Mouse (Mus musculus): ENCODE results near the gene Ypel2. TPM values are rescaled to one million over a fixed set of nuclear protein-coding genes. Genes with fewer than 3 reads are reported as not detected.

Ypel2 gene
- polyA plus RNA-seq, 1 experiment, result not detected

- no peak overlapping the region for H3K4me3 ChIP-seq (ENCODE audit: insufficient read depth, low read depth, low read length)
- H3K4me1 ChIP-seq (ENCODE audit: control insufficient read depth, insufficient read depth, low read length), result no peaks in the 10 kb centered on the region
- 67% methylated on average over 10 of the region's 10 CpGs for WGBS
- no peak overlapping the region for H3K27ac ChIP-seq (ENCODE audit: insufficient read depth, low read depth, low read length)
- TF ChIP-seq CTCF (IDR thresholded peaks at IDR 0.05; ENCODE audit: insufficient read depth, low read depth, low read length), result no peak
- TF ChIP-seq POLR2A (IDR thresholded peaks at IDR 0.05; ENCODE audit: insufficient read depth, low read depth, low read length), result no peak
Measured at GRCm38 (mm10) chr11:87002078-87002829, 8.7 kb upstream of the Ypel2 start.

- Histone ChIP-seq H3K4me1 (ENCODE audit: control insufficient read depth, insufficient read depth, low read length) (no peaks in the 10 kb centered on the region), H3K4me3 (ENCODE audit: insufficient read depth, low read depth, low read length) (no peak overlapping the region), H3K27ac (ENCODE audit: insufficient read depth, low read depth, low read length) (no peak overlapping the region)
- no peak for TF ChIP-seq CTCF (IDR thresholded peaks at IDR 0.05; ENCODE audit: insufficient read depth, low read depth, low read length)
- TF ChIP-seq POLR2A (IDR thresholded peaks at IDR 0.05; ENCODE audit: insufficient read depth, low read depth, low read length), result no peak
- 94% methylated on average over 8 of the region's 8 CpGs for WGBS
Measured at GRCm38 (mm10) chr11:87001217-87001616, 7.7 kb upstream of the Ypel2 start.

GRCm38 (mm10) chr11:86996266-86996665, 2.8 kb upstream of the Ypel2 start:
- no peak overlapping the region for H3K4me3 ChIP-seq (ENCODE audit: insufficient read depth, low read depth, low read length)
- H3K27ac ChIP-seq (ENCODE audit: insufficient read depth, low read depth, low read length), result no peak overlapping the region
- H3K4me1 ChIP-seq (ENCODE audit: control insufficient read depth, insufficient read depth, low read length), result peaks cover 6% of the 10 kb centered on the region
- 49% methylated on average over 2 of the region's 2 CpGs for WGBS
- TF ChIP-seq POLR2A (IDR thresholded peaks at IDR 0.05; ENCODE audit: insufficient read depth, low read depth, low read length), result no peak
- TF ChIP-seq CTCF (IDR thresholded peaks at IDR 0.05; ENCODE audit: insufficient read depth, low read depth, low read length), result no peak

GRCm38 (mm10) chr11:86995625-86996221, 2.2 kb upstream of the Ypel2 start:
- TF ChIP-seq POLR2A (IDR thresholded peaks at IDR 0.05; ENCODE audit: insufficient read depth, low read depth, low read length) (no peak), CTCF (IDR thresholded peaks at IDR 0.05; ENCODE audit: insufficient read depth, low read depth, low read length) (peak; percentile 72)
- peaks cover 8% of the 10 kb centered on the region for H3K4me1 ChIP-seq (ENCODE audit: control insufficient read depth, insufficient read depth, low read length)
- no peak overlapping the region for H3K4me3 ChIP-seq (ENCODE audit: insufficient read depth, low read depth, low read length)
- no peak overlapping the region for H3K27ac ChIP-seq (ENCODE audit: insufficient read depth, low read depth, low read length)
- WGBS, result 27% methylated on average over 6 of the region's 6 CpGs

- Histone ChIP-seq H3K27ac (ENCODE audit: insufficient read depth, low read depth, low read length) (peak overlapping the region; percentile 76), H3K4me3 (ENCODE audit: insufficient read depth, low read depth, low read length) (no peak overlapping the region), H3K4me1 (ENCODE audit: control insufficient read depth, insufficient read depth, low read length) (peaks cover 13% of the 10 kb centered on the region)
- TF ChIP-seq CTCF (IDR thresholded peaks at IDR 0.05; ENCODE audit: insufficient read depth, low read depth, low read length) (no peak), POLR2A (IDR thresholded peaks at IDR 0.05; ENCODE audit: insufficient read depth, low read depth, low read length) (no peak)
- WGBS, result 57% methylated on average over 10 of the region's 10 CpGs
Measured at GRCm38 (mm10) chr11:86994791-86995624, 1.5 kb upstream of the Ypel2 start.

GRCm38 (mm10) chr11:86994330-86994729, 823 bp upstream of the Ypel2 start:
- 41% methylated on average over 6 of the region's 6 CpGs for WGBS
- TF ChIP-seq POLR2A (IDR thresholded peaks at IDR 0.05; ENCODE audit: insufficient read depth, low read depth, low read length) (no peak), CTCF (IDR thresholded peaks at IDR 0.05; ENCODE audit: insufficient read depth, low read depth, low read length) (no peak)
- peaks cover 14% of the 10 kb centered on the region for H3K4me1 ChIP-seq (ENCODE audit: control insufficient read depth, insufficient read depth, low read length)
- no peak overlapping the region for H3K4me3 ChIP-seq (ENCODE audit: insufficient read depth, low read depth, low read length)
- peak overlapping the region; percentile 41; the same call in 1 of the 2 replicates for H3K27ac ChIP-seq (ENCODE audit: insufficient read depth, low read depth, low read length)

GRCm38 (mm10) chr11:86992461-86992988, 982 bp downstream of the Ypel2 start:
- H3K4me3 ChIP-seq (ENCODE audit: insufficient read depth, low read depth, low read length), result peak overlapping the region; percentile 98
- peak overlapping the region; percentile 94 for H3K27ac ChIP-seq (ENCODE audit: insufficient read depth, low read depth, low read length)
- H3K4me1 ChIP-seq (ENCODE audit: control insufficient read depth, insufficient read depth, low read length), result peaks cover 16% of the 10 kb centered on the region
- TF ChIP-seq POLR2A (IDR thresholded peaks at IDR 0.05; ENCODE audit: insufficient read depth, low read depth, low read length), result no peak
- no peak for TF ChIP-seq CTCF (IDR thresholded peaks at IDR 0.05; ENCODE audit: insufficient read depth, low read depth, low read length)
- WGBS, result 2% methylated on average over 13 of the region's 13 CpGs

- Histone ChIP-seq H3K27ac (ENCODE audit: insufficient read depth, low read depth, low read length) (no peak overlapping the region), H3K4me3 (ENCODE audit: insufficient read depth, low read depth, low read length) (no peak overlapping the region), H3K4me1 (ENCODE audit: control insufficient read depth, insufficient read depth, low read length) (peaks cover 21% of the 10 kb centered on the region)
- WGBS, result 76% methylated on average over 4 of the region's 4 CpGs
- TF ChIP-seq POLR2A (IDR thresholded peaks at IDR 0.05; ENCODE audit: insufficient read depth, low read depth, low read length) (no peak), CTCF (IDR thresholded peaks at IDR 0.05; ENCODE audit: insufficient read depth, low read depth, low read length) (no peak)
Measured at GRCm38 (mm10) chr11:86991241-86991640, 2.3 kb downstream of the Ypel2 start.

Measured in olfactory bulb, adult 2 months (tissue).